ENCODE assay signal across 11 mouse cellular contexts in the genomic region with DNA sequence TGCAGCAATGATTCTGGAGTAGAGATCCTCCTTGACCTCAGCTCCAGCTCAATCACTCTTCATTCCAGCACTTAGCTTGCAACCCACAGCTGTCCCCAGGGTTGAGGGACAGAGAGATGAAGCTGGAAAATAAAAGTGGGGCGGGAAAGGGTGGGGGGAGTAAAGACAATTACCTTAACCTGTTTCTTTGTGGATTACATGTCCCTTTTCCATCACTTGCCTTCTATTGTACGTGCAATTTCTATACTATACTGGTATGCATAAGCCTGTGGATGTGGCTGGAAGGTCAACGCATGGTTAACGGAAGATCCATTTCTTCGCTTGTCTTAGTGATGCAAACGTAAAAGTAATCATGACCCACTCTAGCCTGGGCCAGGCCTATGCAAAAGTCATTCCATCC. TPM values are rescaled to one million over a fixed set of nuclear protein-coding genes. Genes with fewer than 3 reads are reported as not detected.
DNase-seq lines count a peak whose midpoint lies in the region; ATAC-seq and TF ChIP-seq lines count a peak whose summit lies in the region.
"Had no signal": no experiment of that assay in that cellular context is flagged by ENCODE, and none has a peak within 500 bp of the region (broad histone marks: within the 10 kb centered on the region; RNA-seq: fewer than 3 reads in every experiment).

Gene Hcrtr2 (minus strand): TSS at position 101 of the 400 bp plus-strand sequence.

- no peak for DNase-seq in heart, postnatal 14 days
- no peak for DNase-seq in ES-E14 (ENCODE audit: low read depth, low spot score)
- DNase-seq in liver, postnatal 0 days, result no peak
- DNase-seq in gastrocnemius, adult 8-10 months (ENCODE audit: low spot score in 2 of 2), result no peak
- DNase-seq in cerebellum, postnatal 36 days, result no peak

- H3K36me3 ChIP-seq in heart, embryonic 12.5 days, result no peaks in the 10 kb centered on the region
- H3K36me3 ChIP-seq in ES-E14 (ENCODE audit: control insufficient read depth, insufficient read depth, low read length, poor library complexity, severe bottlenecking), result no peaks in the 10 kb centered on the region
- H3K36me3 ChIP-seq in hindbrain, embryonic 12.5 days, result no peaks in the 10 kb centered on the region
- H3K36me3 ChIP-seq in liver, postnatal 0 days (replicated peaks; ENCODE audit: insufficient read depth, low read length), result no peaks in the 10 kb centered on the region

- intact Hi-C loops in heart, postnatal 14 days (cut with DNase I), result no loop called here

- peak within 1 kb of the TSS; percentile 55 for H3K4me3 ChIP-seq in heart, embryonic 12.5 days
- peak within 1 kb of the TSS; percentile 30 to 53 for H3K4me3 ChIP-seq in ES-E14 (ENCODE audit: insufficient read depth in 1 of 2, low read depth in 1 of 2, low read length in 2 of 2, poor library complexity in 1 of 2, severe bottlenecking in 1 of 2)
- peak within 1 kb of the TSS; percentile 46 for H3K4me3 ChIP-seq in hindbrain, embryonic 12.5 days
- no peak within 1 kb of the TSS for H3K4me3 ChIP-seq in liver, postnatal 0 days (ENCODE audit: low read depth, low read length)

- WGBS in heart, embryonic 12.5 days, result 79% methylated on average over 6 of the region's 6 CpGs
- WGBS in hindbrain, embryonic 12.5 days, result 72% methylated on average over 6 of the region's 6 CpGs
- WGBS in liver, postnatal 0 days (ENCODE audit: insufficient replicate concordance), result 70% methylated on average over 6 of the region's 6 CpGs

- TF ChIP-seq CTCF in liver, postnatal 0 days (IDR thresholded peaks at IDR 0.05; ENCODE audit: low read depth), result no peak

- H3K9me3 ChIP-seq in heart, embryonic 12.5 days (replicated peaks), result no peaks in the 10 kb centered on the region
- no peaks in the 10 kb centered on the region for H3K9me3 ChIP-seq in ES-E14 (ENCODE audit: control insufficient read depth, insufficient read depth, low read depth, low read length)
- no peaks in the 10 kb centered on the region for H3K9me3 ChIP-seq in hindbrain, embryonic 12.5 days (replicated peaks)
- no peaks in the 10 kb centered on the region for H3K9me3 ChIP-seq in liver, postnatal 0 days (ENCODE audit: low read length)

- H3K27ac ChIP-seq in heart, embryonic 12.5 days (ENCODE audit: poor library complexity, severe bottlenecking), result no peak within 1 kb of the TSS
- H3K27ac ChIP-seq in ES-E14 (ENCODE audit: insufficient read depth, low read depth, low read length, poor library complexity, severe bottlenecking), result no peak within 1 kb of the TSS
- H3K27ac ChIP-seq in hindbrain, embryonic 12.5 days, result no peak within 1 kb of the TSS
- no peak within 1 kb of the TSS for H3K27ac ChIP-seq in liver, postnatal 0 days (ENCODE audit: low read depth)

- H3K27me3 ChIP-seq in heart, embryonic 12.5 days (replicated peaks), result peaks cover 15% of the 10 kb centered on the region
- H3K27me3 ChIP-seq in hindbrain, embryonic 12.5 days, result peaks cover 27% of the 10 kb centered on the region
- peaks cover 25% of the 10 kb centered on the region for H3K27me3 ChIP-seq in liver, postnatal 0 days (ENCODE audit: insufficient read depth, low read length)

- no peak for ATAC-seq in heart, embryonic 12.5 days (ENCODE audit: insufficient number of reproducible peaks, low FRiP score)
- ATAC-seq in hindbrain, embryonic 12.5 days (ENCODE audit: low FRiP score), result peak; percentile 27
- ATAC-seq in liver, postnatal 0 days, result no peak
- ATAC-seq in granulocyte monocyte progenitor cell, adult 5-6 weeks (replicated peaks; ENCODE audit: poor library complexity, severe bottlenecking), result no peak
- ATAC-seq: activated CD4-positive, CD25-positive, alpha-beta regulatory T cell, adult 4 months had no signal

- in situ Hi-C loops in ES-E14 (cut with MboI; ENCODE audit: low sequenced_read_pairs in 2 of 2, unreplicated experiment in 2 of 2), result no loop called here

- H3K4me2 ChIP-seq in heart, embryonic 12.5 days, result peak within 1 kb of the TSS; percentile 89
- peak within 1 kb of the TSS; percentile 90 for H3K4me2 ChIP-seq in hindbrain, embryonic 12.5 days (replicated peaks)
- peak within 1 kb of the TSS; percentile 43 for H3K4me2 ChIP-seq in liver, postnatal 0 days (ENCODE audit: low read depth, low read length)

- TF ChIP-seq EP300 in liver, postnatal 0 days (IDR thresholded peaks at IDR 0.05; ENCODE audit: low read depth), result no peak

- H3K9ac ChIP-seq in heart, embryonic 12.5 days, result peak within 1 kb of the TSS; percentile 35; the same call in 1 of the 2 replicates
- H3K9ac ChIP-seq in ES-E14 (ENCODE audit: insufficient read depth, low read depth, low read length, poor library complexity, severe bottlenecking), result peak within 1 kb of the TSS; percentile 59; the same call in 1 of the 2 replicates
- peak within 1 kb of the TSS; percentile 47 for H3K9ac ChIP-seq in hindbrain, embryonic 12.5 days
- H3K9ac ChIP-seq in liver, postnatal 0 days (replicated peaks), result no peak within 1 kb of the TSS

- H3K4me1 ChIP-seq in heart, embryonic 12.5 days (replicated peaks), result peaks cover 10% of the 10 kb centered on the region; the same call in 1 of the 2 replicates
- H3K4me1 ChIP-seq in ES-E14 (ENCODE audit: control insufficient read depth in 2 of 2, insufficient read depth in 2 of 2, low read length in 2 of 2, poor library complexity in 1 of 2), result no peaks in the 10 kb centered on the region
- H3K4me1 ChIP-seq in hindbrain, embryonic 12.5 days, result peaks cover 13% of the 10 kb centered on the region
- no peaks in the 10 kb centered on the region for H3K4me1 ChIP-seq in liver, postnatal 0 days (ENCODE audit: insufficient read depth)

TF ChIP-seq in ES-E14, 5 proteins besides CTCF, POLR2A, EP300 and RAD21:
- no peak for TF ChIP-seq ZNF384 (IDR thresholded peaks at IDR 0.05; ENCODE audit: low read depth, low read length)
- no peak for TF ChIP-seq HCFC1 (IDR thresholded peaks at IDR 0.05; ENCODE audit: borderline replicate concordance, insufficient read depth, low read length)
- no peak for TF ChIP-seq MAFK (IDR thresholded peaks at IDR 0.05; ENCODE audit: insufficient read depth, low read depth, low read length)
- TF ChIP-seq CHD2 (IDR thresholded peaks at IDR 0.05; ENCODE audit: low read depth, low read length), result no peak

RNA-seq across cellular contexts. Expression of gene Hcrtr2, which starts in this region (rescaled TPM):
- polyA plus RNA-seq in heart, embryonic 12.5 days (2016; fragmentation: Nextera tagmentation; extraction: Ambion mirVana), result 0.24 and 0.41 TPM in 2 replicates
- not detected for total RNA-seq in heart, postnatal 14 days (2021)
- 0.31 and 0.69 TPM in 2 replicates for total RNA-seq in ES-E14 (2012; rRNA removed)
- polyA plus RNA-seq in hindbrain, embryonic 12.5 days (2016; fragmentation: Nextera tagmentation; extraction: Ambion mirVana), result 2.1 and 2.6 TPM in 2 replicates
- 0.11 and 0.16 TPM in 2 replicates for polyA plus RNA-seq in liver, postnatal 0 days (2015; fragmentation: Nextera tagmentation; extraction: Ambion mirVana)
- total RNA-seq in granulocyte monocyte progenitor cell, adult 5-6 weeks (2014; fragmentation: Nextera tagmentation), result not detected in 2 replicates
- not detected in 2 replicates for total RNA-seq in granulocyte monocyte progenitor cell, adult 5-6 weeks (2017)
- total RNA-seq in gastrocnemius, adult 8-10 months (2022), result not detected
- total RNA-seq: hematopoietic stem cell, adult 5-6 weeks had no signal
- polyA plus RNA-seq: activated CD4-positive, CD25-positive, alpha-beta regulatory T cell, adult 4 months; C2C12 had no signal
